Mouse (Mus musculus): ENCODE results near the gene Med15. TPM values are rescaled to one million over a fixed set of nuclear protein-coding genes. Genes with fewer than 3 reads are reported as not detected.

Med15 gene
- 37.2 and 39.8 TPM in 2 replicates for polyA plus RNA-seq (2014; fragmentation: Nextera tagmentation; extraction: Ambion mirVana)

GRCm38 (mm10) chr16:17732841-17733340, at the start of gene Med15:
TSS of gene Med15 (minus strand) at chr16:17732891.
- DNase-seq, result no peak
- no peak within 1 kb of the TSS for H3K27ac ChIP-seq (replicated peaks; ENCODE audit: low read depth, low read length)
- no peak within 1 kb of the TSS for H3K4me3 ChIP-seq (replicated peaks; ENCODE audit: low read depth, low read length)
- H3K36me3 ChIP-seq (ENCODE audit: control insufficient read depth, insufficient read depth, low read length), result no peaks in the 10 kb centered on the region
- ATAC-seq (ENCODE audit: low FRiP score, low TSS enrichment), result no peak
- H3K9me3 ChIP-seq (ENCODE audit: control insufficient read depth, low read length), result no peaks in the 10 kb centered on the region
- no peak within 1 kb of the TSS for H3K9ac ChIP-seq (replicated peaks; ENCODE audit: low read length)
- 66% methylated on average over 3 of the region's 3 CpGs for WGBS
- no peaks in the 10 kb centered on the region for H3K4me1 ChIP-seq (ENCODE audit: control insufficient read depth, insufficient read depth, low read length)
- H3K4me2 ChIP-seq (ENCODE audit: low read length), result no peak within 1 kb of the TSS
- H3K27me3 ChIP-seq (ENCODE audit: control insufficient read depth, insufficient read depth, low read length), result no peaks in the 10 kb centered on the region

GRCm38 (mm10) chr16:17779692-17780091, 47.0 kb upstream of the Med15 start:
- Histone ChIP-seq H3K4me1 (ENCODE audit: control insufficient read depth, insufficient read depth, low read length) (no peaks in the 10 kb centered on the region), H3K27me3 (ENCODE audit: control insufficient read depth, insufficient read depth, low read length) (no peaks in the 10 kb centered on the region), H3K36me3 (ENCODE audit: control insufficient read depth, insufficient read depth, low read length) (peaks cover 73% of the 10 kb centered on the region), H3K9me3 (ENCODE audit: control insufficient read depth, low read length) (no peaks in the 10 kb centered on the region), H3K9ac (replicated peaks; ENCODE audit: low read length) (no peak overlapping the region), H3K27ac (replicated peaks; ENCODE audit: low read depth, low read length) (no peak overlapping the region), H3K4me3 (replicated peaks; ENCODE audit: low read depth, low read length) (no peak overlapping the region), H3K4me2 (ENCODE audit: low read length) (no peak overlapping the region)
- ATAC-seq (ENCODE audit: low FRiP score, low TSS enrichment) (no peak), DNase-seq (no peak)
- WGBS, result 84% methylated on average over 1 of the region's 1 CpGs

DNA sequence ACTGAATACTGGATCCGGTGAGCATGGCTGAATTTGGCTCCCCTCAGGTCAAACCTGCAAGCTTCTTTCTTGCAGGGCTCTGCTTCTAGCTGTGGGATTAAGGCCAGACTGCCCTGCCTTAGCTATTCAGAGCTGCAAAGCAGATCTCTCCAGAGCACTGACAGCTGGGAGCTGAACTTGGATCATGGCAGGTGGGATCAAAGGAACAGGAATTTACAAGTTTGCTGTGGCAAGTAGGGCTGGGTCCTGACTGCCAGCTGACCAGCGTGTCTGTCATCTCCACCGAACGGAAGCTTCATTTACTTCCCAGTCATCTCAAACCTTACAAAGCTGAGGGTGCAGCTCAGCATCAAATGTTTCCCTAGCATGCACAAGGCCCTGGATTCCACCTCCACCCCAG, 45.5 kb upstream of the Med15 start:
- H3K4me2 ChIP-seq (ENCODE audit: low read length), result no peak overlapping the region
- ATAC-seq (ENCODE audit: low FRiP score, low TSS enrichment) (no peak), DNase-seq (no peak)
- H3K9ac ChIP-seq (replicated peaks; ENCODE audit: low read length), result no peak overlapping the region
- 93% methylated on average over 4 of the region's 4 CpGs for WGBS
- H3K36me3 ChIP-seq (ENCODE audit: control insufficient read depth, insufficient read depth, low read length), result peaks cover 71% of the 10 kb centered on the region
- no peaks in the 10 kb centered on the region for H3K4me1 ChIP-seq (ENCODE audit: control insufficient read depth, insufficient read depth, low read length)
- no peaks in the 10 kb centered on the region for H3K27me3 ChIP-seq (ENCODE audit: control insufficient read depth, insufficient read depth, low read length)
- no peak overlapping the region for H3K4me3 ChIP-seq (replicated peaks; ENCODE audit: low read depth, low read length)
- no peaks in the 10 kb centered on the region for H3K9me3 ChIP-seq (ENCODE audit: control insufficient read depth, low read length)
- no peak overlapping the region for H3K27ac ChIP-seq (replicated peaks; ENCODE audit: low read depth, low read length)

GRCm38 (mm10) chr16:17776828-17777227, 44.1 kb upstream of the Med15 start:
- ATAC-seq (ENCODE audit: low FRiP score, low TSS enrichment), result no peak
- H3K9me3 ChIP-seq (ENCODE audit: control insufficient read depth, low read length), result no peaks in the 10 kb centered on the region
- H3K36me3 ChIP-seq (ENCODE audit: control insufficient read depth, insufficient read depth, low read length), result peaks cover 74% of the 10 kb centered on the region
- no peaks in the 10 kb centered on the region for H3K27me3 ChIP-seq (ENCODE audit: control insufficient read depth, insufficient read depth, low read length)
- whole genome bisulfite sequencing, result 63% methylated on average over 11 of the region's 11 CpGs
- H3K4me3 ChIP-seq (replicated peaks; ENCODE audit: low read depth, low read length), result no peak overlapping the region
- no peaks in the 10 kb centered on the region for H3K4me1 ChIP-seq (ENCODE audit: control insufficient read depth, insufficient read depth, low read length)
- H3K9ac ChIP-seq (replicated peaks; ENCODE audit: low read length), result no peak overlapping the region
- DNase-seq, result peak; percentile 38
- no peak overlapping the region for H3K27ac ChIP-seq (replicated peaks; ENCODE audit: low read depth, low read length)
- no peak overlapping the region for H3K4me2 ChIP-seq (ENCODE audit: low read length)

GRCm38 (mm10) chr16:17771117-17771865, 38.6 kb upstream of the Med15 start:
- Histone ChIP-seq H3K4me2 (ENCODE audit: low read length) (no peak overlapping the region), H3K9me3 (ENCODE audit: control insufficient read depth, low read length) (no peaks in the 10 kb centered on the region), H3K4me1 (ENCODE audit: control insufficient read depth, insufficient read depth, low read length) (no peaks in the 10 kb centered on the region), H3K4me3 (replicated peaks; ENCODE audit: low read depth, low read length) (no peak overlapping the region), H3K27ac (replicated peaks; ENCODE audit: low read depth, low read length) (no peak overlapping the region), H3K27me3 (ENCODE audit: control insufficient read depth, insufficient read depth, low read length) (no peaks in the 10 kb centered on the region), H3K9ac (replicated peaks; ENCODE audit: low read length) (no peak overlapping the region), H3K36me3 (ENCODE audit: control insufficient read depth, insufficient read depth, low read length) (peaks cover 67% of the 10 kb centered on the region)
- 85% methylated on average over 4 of the region's 4 CpGs for WGBS
- ATAC-seq (ENCODE audit: low FRiP score, low TSS enrichment), result no peak
- peak; percentile 16 for DNase-seq

GRCm38 (mm10) chr16:17768834-17769233, 36.1 kb upstream of the Med15 start:
- no peak for DNase-seq
- Histone ChIP-seq H3K4me1 (ENCODE audit: control insufficient read depth, insufficient read depth, low read length) (no peaks in the 10 kb centered on the region), H3K4me2 (ENCODE audit: low read length) (no peak overlapping the region), H3K36me3 (ENCODE audit: control insufficient read depth, insufficient read depth, low read length) (peaks cover 74% of the 10 kb centered on the region), H3K27ac (replicated peaks; ENCODE audit: low read depth, low read length) (no peak overlapping the region), H3K9me3 (ENCODE audit: control insufficient read depth, low read length) (no peaks in the 10 kb centered on the region), H3K4me3 (replicated peaks; ENCODE audit: low read depth, low read length) (no peak overlapping the region), H3K27me3 (ENCODE audit: control insufficient read depth, insufficient read depth, low read length) (no peaks in the 10 kb centered on the region), H3K9ac (replicated peaks; ENCODE audit: low read length) (no peak overlapping the region)
- ATAC-seq (ENCODE audit: low FRiP score, low TSS enrichment), result no peak
- 89% methylated on average over 7 of the region's 7 CpGs for WGBS

GRCm38 (mm10) chr16:17764108-17764511, 31.4 kb upstream of the Med15 start:
- H3K4me1 ChIP-seq (ENCODE audit: control insufficient read depth, insufficient read depth, low read length), result peaks cover 14% of the 10 kb centered on the region
- DNase-seq (no peak), ATAC-seq (ENCODE audit: low FRiP score, low TSS enrichment) (no peak)
- no peak overlapping the region for H3K4me2 ChIP-seq (ENCODE audit: low read length)
- no peak overlapping the region for H3K9ac ChIP-seq (replicated peaks; ENCODE audit: low read length)
- H3K36me3 ChIP-seq (ENCODE audit: control insufficient read depth, insufficient read depth, low read length), result peaks cover 39% of the 10 kb centered on the region
- H3K27ac ChIP-seq (replicated peaks; ENCODE audit: low read depth, low read length), result no peak overlapping the region
- no peak overlapping the region for H3K4me3 ChIP-seq (replicated peaks; ENCODE audit: low read depth, low read length)
- 92% methylated on average over 4 of the region's 4 CpGs for WGBS
- no peaks in the 10 kb centered on the region for H3K27me3 ChIP-seq (ENCODE audit: control insufficient read depth, insufficient read depth, low read length)
- H3K9me3 ChIP-seq (ENCODE audit: control insufficient read depth, low read length), result no peaks in the 10 kb centered on the region

DNA sequence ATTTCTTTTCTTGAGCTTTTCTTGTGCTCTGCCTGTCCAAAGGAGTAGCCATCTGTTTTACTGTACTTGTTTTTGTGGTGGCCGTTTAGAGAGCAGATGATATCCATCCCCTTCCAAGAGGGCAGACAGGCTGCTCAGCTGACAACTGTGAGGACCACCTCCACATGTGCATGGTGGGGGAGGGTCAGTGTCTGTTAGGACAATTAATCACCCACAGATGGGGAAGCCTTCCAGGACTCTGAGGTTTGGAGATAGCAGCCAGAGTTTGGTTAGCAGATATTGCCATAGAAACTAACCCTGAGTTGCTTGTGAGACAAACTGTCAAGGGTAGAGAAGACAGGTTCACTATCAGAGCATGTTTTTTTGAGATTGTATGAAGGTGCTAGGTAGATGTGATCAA, 28.4 kb upstream of the Med15 start:
- Histone ChIP-seq H3K27me3 (ENCODE audit: control insufficient read depth, insufficient read depth, low read length) (no peaks in the 10 kb centered on the region), H3K9ac (replicated peaks; ENCODE audit: low read length) (no peak overlapping the region), H3K4me3 (replicated peaks; ENCODE audit: low read depth, low read length) (0 out of 2 replicates have a peak overlapping the region, but pooled peaks have one; percentile 71), H3K36me3 (ENCODE audit: control insufficient read depth, insufficient read depth, low read length) (peaks cover 18% of the 10 kb centered on the region), H3K4me2 (ENCODE audit: low read length) (peak overlapping the region; percentile 87; the same call in 1 of the 2 replicates), H3K9me3 (ENCODE audit: control insufficient read depth, low read length) (no peaks in the 10 kb centered on the region), H3K27ac (replicated peaks; ENCODE audit: low read depth, low read length) (no peak overlapping the region), H3K4me1 (ENCODE audit: control insufficient read depth, insufficient read depth, low read length) (peaks cover 19% of the 10 kb centered on the region)
- ATAC-seq (ENCODE audit: low FRiP score, low TSS enrichment) (no peak), DNase-seq (no peak)
- WGBS, result 93% methylated on average over 1 of the region's 1 CpGs

GRCm38 (mm10) chr16:17760657-17761056, 28.0 kb upstream of the Med15 start:
- Histone ChIP-seq H3K9me3 (ENCODE audit: control insufficient read depth, low read length) (no peaks in the 10 kb centered on the region), H3K4me2 (ENCODE audit: low read length) (peak overlapping the region; percentile 87), H3K36me3 (ENCODE audit: control insufficient read depth, insufficient read depth, low read length) (peaks cover 14% of the 10 kb centered on the region), H3K4me1 (ENCODE audit: control insufficient read depth, insufficient read depth, low read length) (peaks cover 19% of the 10 kb centered on the region), H3K4me3 (replicated peaks; ENCODE audit: low read depth, low read length) (peak overlapping the region; percentile 71), H3K27ac (replicated peaks; ENCODE audit: low read depth, low read length) (no peak overlapping the region), H3K9ac (replicated peaks; ENCODE audit: low read length) (peak overlapping the region; percentile 86), H3K27me3 (ENCODE audit: control insufficient read depth, insufficient read depth, low read length) (no peaks in the 10 kb centered on the region)
- WGBS, result 38% methylated on average over 8 of the region's 8 CpGs
- ATAC-seq (ENCODE audit: low FRiP score, low TSS enrichment) (no peak), DNase-seq (peak; percentile 59)

Data from midbrain, embryonic 14.5 days (tissue).